Mouse (Mus musculus) cortical plate, adult 2 months (tissue): Measurements from ENCODE around the gene Als2cr12.
"Not testable (repeated sequence)": the region's sequence is repeated elsewhere in the genome, so short reads cannot be mapped to it uniquely, and the experiment has no call there.

ENCODE experiments used
- CTCF ChIP-seq: fragments of 200-500 bp; IDR thresholded peaks from 2 replicates; pipeline ENCODE4 v1.5.1; 2011; ENCODE audit warnings: mild to moderate bottlenecking, control low read depth, low read length; ENCODE audit not compliant: insufficient read depth; ENCODE audit errors: extremely low read depth
- POLR2A ChIP-seq: fragments of 200-500 bp; IDR thresholded peaks from 2 replicates; pipeline ENCODE4 v1.6.1; 2011; ENCODE audit warnings: mild to moderate bottlenecking, low read length, control low read depth; ENCODE audit not compliant: insufficient read depth; ENCODE audit errors: extremely low read depth

- TF ChIP-seq CTCF, POLR2A: not testable (repeated sequence)
Measured at GRCm38 (mm10) chr1:58628847-58629246, 66.9 kb downstream of the Als2cr12 start.
